In genomic region chr8:102496698-102497097, GRCm38 (mm10) we compare ENCODE assay signal across 26 mouse cellular contexts.
A peak's percentile ranks its signal among the peaks of the same experiment; 100 is the strongest.
DNase-seq lines count a peak whose midpoint lies in the region; ATAC-seq and TF ChIP-seq lines count a peak whose summit lies in the region.
"Had no signal": no experiment of that assay in that cellular context is flagged by ENCODE, and none has a peak within 500 bp of the region (broad histone marks: within the 10 kb centered on the region; RNA-seq: fewer than 3 reads in every experiment).

No protein-coding gene starts in this region.

- H3K4me1 ChIP-seq in forebrain, embryonic 14.5 days (ENCODE audit: control insufficient read depth, insufficient read depth, low read length), result no peaks in the 10 kb centered on the region
- H3K4me1 ChIP-seq in forebrain, embryonic 11.5 days (replicated peaks; ENCODE audit: control insufficient read depth, insufficient read depth, low read length), result no peaks in the 10 kb centered on the region
- peaks cover 11% of the 10 kb centered on the region for H3K4me1 ChIP-seq in kidney, embryonic 15.5 days
- no peaks in the 10 kb centered on the region for H3K4me1 ChIP-seq in kidney, postnatal 0 days (replicated peaks; ENCODE audit: insufficient read depth, low read length)
- 0 out of 2 replicates have a peak, but pooled peaks cover 3% of the 10 kb centered on the region for H3K4me1 ChIP-seq in lung, embryonic 15.5 days
- H3K4me1 ChIP-seq: embryonic facial prominence, embryonic 10.5 days; embryonic facial prominence, embryonic 12.5 days; forebrain, embryonic 12.5 days had no signal

- peak; percentile 23 for DNase-seq in forebrain, embryonic 14.5 days (ENCODE audit: low spot score)
- DNase-seq in forebrain, embryonic 11.5 days (ENCODE audit: low spot score), result no peak
- DNase-seq in kidney, postnatal 25 days, result no peak
- peak; percentile 82 for DNase-seq in kidney, postnatal 0 days (ENCODE audit: low spot score)
- no peak for DNase-seq in kidney, adult 8-10 months
- no peak for DNase-seq in lung, adult 18-20 months
- DNase-seq: adrenal gland, adult 8-10 months; adrenal gland, postnatal 14 days; adrenal gland, postnatal 36 days; B cell, adult 2 months; cerebellum, adult 11-12 months; cerebellum, adult 2 months; cerebellum, adult 9-10 months; cerebellum, postnatal 10 days; cerebellum, postnatal 25 days had no signal

- H3K36me3 ChIP-seq in forebrain, embryonic 14.5 days (ENCODE audit: control insufficient read depth, insufficient read depth, low read length), result no peaks in the 10 kb centered on the region
- H3K36me3 ChIP-seq in forebrain, embryonic 11.5 days (ENCODE audit: control insufficient read depth, insufficient read depth, low read length), result no peaks in the 10 kb centered on the region
- no peaks in the 10 kb centered on the region for H3K36me3 ChIP-seq in kidney, embryonic 15.5 days
- no peaks in the 10 kb centered on the region for H3K36me3 ChIP-seq in kidney, postnatal 0 days (ENCODE audit: insufficient read depth, low read length)
- no peaks in the 10 kb centered on the region for H3K36me3 ChIP-seq in lung, embryonic 15.5 days
- H3K36me3 ChIP-seq: embryonic facial prominence, embryonic 10.5 days; embryonic facial prominence, embryonic 12.5 days; forebrain, embryonic 12.5 days; forebrain, embryonic 15.5 days; G1E had no signal

- ATAC-seq in forebrain, embryonic 14.5 days, result no peak
- no peak for ATAC-seq in forebrain, embryonic 11.5 days (replicated peaks; ENCODE audit: low FRiP score)
- ATAC-seq in kidney, embryonic 15.5 days (replicated peaks; ENCODE audit: low FRiP score), result peak; percentile 59
- ATAC-seq in kidney, postnatal 0 days (replicated peaks; ENCODE audit: low FRiP score, low read depth), result no peak
- ATAC-seq in lung, embryonic 15.5 days (ENCODE audit: borderline replicate concordance, extremely low read depth, low FRiP score, low TSS enrichment), result peak; percentile 73; the same call in 1 of the 2 replicates
- ATAC-seq: activated CD4-positive, CD25-positive, alpha-beta regulatory T cell, adult 4 months; CD4-positive, CD25-positive, alpha-beta regulatory T cell, adult 4 months; Patski had no signal

- H3K4me3 ChIP-seq in forebrain, embryonic 14.5 days (ENCODE audit: low read depth, low read length), result no peak overlapping the region
- H3K4me3 ChIP-seq in forebrain, embryonic 11.5 days (ENCODE audit: low read depth, low read length), result no peak overlapping the region
- no peak overlapping the region for H3K4me3 ChIP-seq in kidney, embryonic 15.5 days (replicated peaks)
- H3K4me3 ChIP-seq in kidney, postnatal 0 days (replicated peaks; ENCODE audit: low read depth, low read length), result no peak overlapping the region
- H3K4me3 ChIP-seq in lung, embryonic 15.5 days, result no peak overlapping the region
- H3K4me3 ChIP-seq: embryonic facial prominence, embryonic 10.5 days; embryonic facial prominence, embryonic 12.5 days; forebrain, embryonic 12.5 days; forebrain, embryonic 15.5 days had no signal

- H3K9me3 ChIP-seq in forebrain, embryonic 14.5 days (replicated peaks; ENCODE audit: control insufficient read depth, low read length), result no peaks in the 10 kb centered on the region
- H3K9me3 ChIP-seq in forebrain, embryonic 11.5 days (ENCODE audit: control insufficient read depth, low read length), result no peaks in the 10 kb centered on the region
- H3K9me3 ChIP-seq in kidney, embryonic 15.5 days (replicated peaks), result no peaks in the 10 kb centered on the region
- H3K9me3 ChIP-seq in kidney, postnatal 0 days (replicated peaks; ENCODE audit: low read length), result no peaks in the 10 kb centered on the region
- no peaks in the 10 kb centered on the region for H3K9me3 ChIP-seq in lung, embryonic 15.5 days
- H3K9me3 ChIP-seq: embryonic facial prominence, embryonic 10.5 days; embryonic facial prominence, embryonic 12.5 days; forebrain, embryonic 12.5 days; forebrain, embryonic 15.5 days had no signal

- H3K27ac ChIP-seq in forebrain, embryonic 14.5 days (ENCODE audit: low read depth, low read length), result no peak overlapping the region
- H3K27ac ChIP-seq in forebrain, embryonic 11.5 days (ENCODE audit: low read depth, low read length), result no peak overlapping the region
- no peak overlapping the region for H3K27ac ChIP-seq in kidney, embryonic 15.5 days
- H3K27ac ChIP-seq in kidney, postnatal 0 days, result no peak overlapping the region
- H3K27ac ChIP-seq in lung, embryonic 15.5 days, result no peak overlapping the region
- H3K27ac ChIP-seq: embryonic facial prominence, embryonic 10.5 days; embryonic facial prominence, embryonic 12.5 days; forebrain, embryonic 12.5 days; forebrain, embryonic 15.5 days had no signal

- no peak overlapping the region for H3K4me2 ChIP-seq in forebrain, embryonic 14.5 days (ENCODE audit: low read length)
- no peak overlapping the region for H3K4me2 ChIP-seq in forebrain, embryonic 11.5 days (ENCODE audit: low read depth, low read length, severe bottlenecking)
- no peak overlapping the region for H3K4me2 ChIP-seq in kidney, embryonic 15.5 days
- no peak overlapping the region for H3K4me2 ChIP-seq in kidney, postnatal 0 days (ENCODE audit: low read length)
- no peak overlapping the region for H3K4me2 ChIP-seq in lung, embryonic 15.5 days
- H3K4me2 ChIP-seq: embryonic facial prominence, embryonic 12.5 days; forebrain, embryonic 12.5 days; forebrain, embryonic 15.5 days had no signal

- TF ChIP-seq CTCF in kidney, postnatal 0 days (IDR thresholded peaks at IDR 0.05; ENCODE audit: low read depth), result no peak

- no peaks in the 10 kb centered on the region for H3K27me3 ChIP-seq in forebrain, embryonic 14.5 days (replicated peaks; ENCODE audit: control insufficient read depth, insufficient read depth, low read length)
- H3K27me3 ChIP-seq in forebrain, embryonic 11.5 days (ENCODE audit: control insufficient read depth, insufficient read depth, low read length), result no peaks in the 10 kb centered on the region
- H3K27me3 ChIP-seq in kidney, embryonic 15.5 days, result no peaks in the 10 kb centered on the region
- H3K27me3 ChIP-seq in kidney, postnatal 0 days (ENCODE audit: insufficient read depth, low read length), result no peaks in the 10 kb centered on the region
- H3K27me3 ChIP-seq in lung, embryonic 15.5 days, result no peaks in the 10 kb centered on the region
- H3K27me3 ChIP-seq: CH12.LX; embryonic facial prominence, embryonic 12.5 days; forebrain, embryonic 12.5 days; forebrain, embryonic 15.5 days; Patski had no signal

- H3K9ac ChIP-seq in forebrain, embryonic 14.5 days (ENCODE audit: low read length), result no peak overlapping the region
- no peak overlapping the region for H3K9ac ChIP-seq in forebrain, embryonic 11.5 days (ENCODE audit: low read length)
- H3K9ac ChIP-seq in kidney, embryonic 15.5 days, result no peak overlapping the region
- H3K9ac ChIP-seq in kidney, postnatal 0 days (ENCODE audit: low read depth, low read length), result no peak overlapping the region
- no peak overlapping the region for H3K9ac ChIP-seq in lung, embryonic 15.5 days
- H3K9ac ChIP-seq: embryonic facial prominence, embryonic 12.5 days; forebrain, embryonic 12.5 days; forebrain, embryonic 15.5 days had no signal

Comparison
In these comparisons a context has a peak if more than half of its experiments do, and no peak if none do; other contexts are left out.
1. ATAC-seq: peak in kidney, embryonic 15.5 days (single experiment) and lung, embryonic 15.5 days (single experiment); none in forebrain, embryonic 14.5 days (single experiment), forebrain, embryonic 11.5 days (single experiment) and kidney, postnatal 0 days (single experiment).
2. DNase-seq: peak in forebrain, embryonic 14.5 days (single experiment) and kidney, postnatal 0 days (single experiment); none in forebrain, embryonic 11.5 days (single experiment), kidney, postnatal 25 days (0 of 2), kidney, adult 8-10 months (0 of 2) and lung, adult 18-20 months (0 of 2).